Mouse (Mus musculus) layer of hippocampus, postnatal 14 days (tissue): ENCODE results near the gene Mpp3. TPM values are rescaled to one million over a fixed set of nuclear protein-coding genes. Genes with fewer than 3 reads are reported as not detected.

ENCODE experiments used
- DNase-seq, 2 experiments: peaks; one replicate each; pipeline ENCODE4 v3.0.0; 2021 to 2022; ENCODE audit warnings: low spot score in 2 of 2, mixed read lengths in 1 of 2
- total RNA-seq, 2 experiments: library from RNA; stranded (reverse); gene quantifications; 2 replicates each; pipeline ENCODE4 v1.2.3; 2021

Mpp3 gene
- total RNA-seq, 2 experiments from 2014 or later, result 87.4 to 93.8 TPM

- DNase-seq, result peak; percentile 66 to 84
Measured at GRCm38 (mm10) chr11:102040138-102040524, 11.9 kb upstream of the Mpp3 start.

GRCm38 (mm10) chr11:102039487-102040137 is 11.4 kb upstream of the Mpp3 start:
- DNase-seq, result no peak

GRCm38 (mm10) chr11:102037789-102038188 is 9.5 kb upstream of the Mpp3 start:
- DNase-seq, result no peak

- DNase-seq, result no peak
Measured at GRCm38 (mm10) chr11:102036336-102036735, 8.1 kb upstream of the Mpp3 start.

- DNase-seq, result no peak
Measured at GRCm38 (mm10) chr11:102035456-102035960, 7.2 kb upstream of the Mpp3 start.

GRCm38 (mm10) chr11:102034887-102035286 is 6.6 kb upstream of the Mpp3 start:
- DNase-seq, result peak; percentile 59 to 79

- no peak for DNase-seq
Measured at GRCm38 (mm10) chr11:102033055-102033591, 4.9 kb upstream of the Mpp3 start.

- no peak for DNase-seq
Measured at GRCm38 (mm10) chr11:102031149-102031548, 2.9 kb upstream of the Mpp3 start.

- DNase-seq, result no peak
Measured at GRCm38 (mm10) chr11:102029966-102030365, 1.7 kb upstream of the Mpp3 start.

GRCm38 (mm10) chr11:102029304-102029703 is 1.0 kb upstream of the Mpp3 start:
- no peak for DNase-seq

GRCm38 (mm10) chr11:102027361-102028017 is 772 bp downstream of the Mpp3 start:
- DNase-seq, result no peak

GRCm38 (mm10) chr11:102026694-102027360 is 1.4 kb downstream of the Mpp3 start:
- DNase-seq, result peak; percentile 68 to 73

- no peak for DNase-seq
Measured at GRCm38 (mm10) chr11:102025991-102026660, 2.1 kb downstream of the Mpp3 start.

GRCm38 (mm10) chr11:102025354-102025753 is 2.9 kb downstream of the Mpp3 start:
- no peak for DNase-seq

GRCm38 (mm10) chr11:102024875-102025274 is 3.4 kb downstream of the Mpp3 start:
- DNase-seq, result no peak

- DNase-seq, result no peak
Measured at GRCm38 (mm10) chr11:102024084-102024758, 4.0 kb downstream of the Mpp3 start.

- no peak for DNase-seq
Measured at GRCm38 (mm10) chr11:102023406-102023805, 4.9 kb downstream of the Mpp3 start.

GRCm38 (mm10) chr11:102021196-102021595 is 7.1 kb downstream of the Mpp3 start:
- no peak for DNase-seq

- DNase-seq, result no peak
Measured at GRCm38 (mm10) chr11:102019736-102020135, 8.5 kb downstream of the Mpp3 start.

- DNase-seq, result no peak
Measured at GRCm38 (mm10) chr11:102016136-102016535, 12.1 kb downstream of the Mpp3 start.

- DNase-seq, result no peak
Measured at GRCm38 (mm10) chr11:102015472-102015871, 12.8 kb downstream of the Mpp3 start.
